Mouse (Mus musculus) intestine, embryonic 14.5 days (tissue): ENCODE data around the gene Gpc1. TPM values are rescaled to one million over a fixed set of nuclear protein-coding genes. Genes with fewer than 3 reads are reported as not detected.

ENCODE experiments used
- ATAC-seq: fragments of 200-750 bp; cut with Nextera tagmentation; replicated peaks from 2 replicates; pipeline ENCODE4 v1.8.0; 2017; ENCODE audit warnings: low read depth, moderate number of reproducible peaks, moderate TSS enrichment, moderate library complexity; ENCODE audit not compliant: low FRiP score, low TSS enrichment
- DNase-seq: peaks from one replicate; pipeline ENCODE4 v3.0.0-alpha.2; 2018; ENCODE audit warnings: low spot score
- H3K27ac ChIP-seq: fragments of 300-500 bp; sonication (generic); 2 replicates; pipeline ENCODE4 v1.5.1; 2014; ENCODE audit warnings: low read depth, mild to moderate bottlenecking, control low read depth
- H3K27me3 ChIP-seq: fragments of 300-500 bp; sonication (generic); replicated peaks from 2 replicates; pipeline ENCODE4 v1.6.1; 2014; ENCODE audit warnings: low read length, control low read depth; ENCODE audit not compliant: control insufficient read depth, insufficient read depth
- H3K36me3 ChIP-seq: fragments of 300-500 bp; sonication (generic); 2 replicates; pipeline ENCODE4 v1.6.1; 2014; ENCODE audit warnings: low read length, control low read depth; ENCODE audit not compliant: control insufficient read depth, insufficient read depth
- H3K4me1 ChIP-seq: fragments of 300-500 bp; sonication (generic); replicated peaks from 2 replicates; pipeline ENCODE4 v1.6.1; 2014; ENCODE audit warnings: low read length, control low read depth, mixed read lengths; ENCODE audit not compliant: control insufficient read depth, insufficient read depth
- H3K4me2 ChIP-seq: fragments of 300-500 bp; sonication (generic); 2 replicates; pipeline ENCODE4 v1.6.1; 2014; ENCODE audit warnings: low read length
- H3K4me3 ChIP-seq: fragments of 300-500 bp; sonication (generic); 2 replicates; pipeline ENCODE4 v1.5.1; 2014; ENCODE audit warnings: low read depth, low read length, control low read depth, mixed read lengths
- H3K9ac ChIP-seq: fragments of 300-500 bp; sonication (generic); 2 replicates; pipeline ENCODE4 v1.6.1; 2014; ENCODE audit warnings: mild to moderate bottlenecking, low read length
- H3K9me3 ChIP-seq: fragments of 300-500 bp; sonication (generic); 2 replicates; pipeline ENCODE4 v1.6.1; 2016; ENCODE audit warnings: low read length, control low read depth; ENCODE audit not compliant: control insufficient read depth
- WGBS: fragments of 180-500 bp; shearing (Covaris S2); extraction: QIAGEN DNeasy Blood & Tissue Kit; methylation state at CpG from one replicate; pipeline ENCODE4 v1.1.7; 2014; 5-methylcytosine and 5-hydroxymethylcytosine counted together
- polyA plus RNA-seq: library from polyadenylated mRNA; unstranded; fragments of >200 nt; fragmentation: Nextera tagmentation; extraction: Ambion mirVana; gene quantifications from 2 replicates; pipeline ENCODE4 v1.2.1, GENCODE M21; 2014

Gene Gpc1
- polyA plus RNA-seq, 1 experiment from 2014 or later, result 47.9 TPM

GRCm38 (mm10) chr1:92863268-92863667 is 31.8 kb downstream of the Gpc1 start:
- ATAC-seq (no peak), DNase-seq (no peak)
- Histone ChIP-seq H3K27ac (no peak overlapping the region), H3K27me3 (no peaks in the 10 kb centered on the region; the same call in 1 of the 2 replicates), H3K9me3 (no peaks in the 10 kb centered on the region), H3K9ac (no peak overlapping the region), H3K4me1 (no peaks in the 10 kb centered on the region), H3K4me2 (no peak overlapping the region), H3K4me3 (no peak overlapping the region), H3K36me3 (peaks cover 20% of the 10 kb centered on the region)
- WGBS, result 86% methylated on average over 4 of the region's 4 CpGs

GRCm38 (mm10) chr1:92866170-92866569 is 34.7 kb downstream of the Gpc1 start:
- DNase-seq (no peak), ATAC-seq (no peak)
- Histone ChIP-seq H3K4me1 (no peaks in the 10 kb centered on the region), H3K4me2 (no peak overlapping the region), H3K9me3 (no peaks in the 10 kb centered on the region), H3K36me3 (no peaks in the 10 kb centered on the region), H3K4me3 (no peak overlapping the region), H3K27me3 (no peaks in the 10 kb centered on the region; the same call in 1 of the 2 replicates), H3K27ac (no peak overlapping the region), H3K9ac (no peak overlapping the region)
- 63% methylated on average over 2 of the region's 2 CpGs for WGBS

GRCm38 (mm10) chr1:92869985-92870384 is 38.5 kb downstream of the Gpc1 start:
- Histone ChIP-seq H3K27me3 (no peaks in the 10 kb centered on the region; the same call in 1 of the 2 replicates), H3K36me3 (no peaks in the 10 kb centered on the region), H3K4me1 (no peaks in the 10 kb centered on the region), H3K4me3 (no peak overlapping the region), H3K27ac (no peak overlapping the region), H3K9ac (no peak overlapping the region), H3K9me3 (no peaks in the 10 kb centered on the region), H3K4me2 (no peak overlapping the region)
- no peak for ATAC-seq
- no peak for DNase-seq
- 83% methylated on average over 2 of the region's 2 CpGs for WGBS

GRCm38 (mm10) chr1:92872666-92873065 is 41.2 kb downstream of the Gpc1 start:
- no peaks in the 10 kb centered on the region for H3K9me3 ChIP-seq
- H3K9ac ChIP-seq, result no peak overlapping the region
- H3K27ac ChIP-seq, result no peak overlapping the region
- H3K4me2 ChIP-seq, result no peak overlapping the region
- H3K4me3 ChIP-seq, result no peak overlapping the region
- no peak for ATAC-seq
- H3K27me3 ChIP-seq, result no peaks in the 10 kb centered on the region
- no peaks in the 10 kb centered on the region for H3K4me1 ChIP-seq
- DNase-seq, result no peak
- no peaks in the 10 kb centered on the region for H3K36me3 ChIP-seq
- WGBS, result 80% methylated on average over 7 of the region's 7 CpGs

GRCm38 (mm10) chr1:92874011-92874410 is 42.6 kb downstream of the Gpc1 start:
- no peak overlapping the region for H3K27ac ChIP-seq
- ATAC-seq (no peak), DNase-seq (no peak)
- H3K9me3 ChIP-seq, result no peaks in the 10 kb centered on the region
- H3K4me3 ChIP-seq, result no peak overlapping the region
- H3K4me1 ChIP-seq, result no peaks in the 10 kb centered on the region
- no peaks in the 10 kb centered on the region for H3K36me3 ChIP-seq
- H3K9ac ChIP-seq, result no peak overlapping the region
- WGBS, result 83% methylated on average over 3 of the region's 3 CpGs
- H3K27me3 ChIP-seq, result no peaks in the 10 kb centered on the region
- H3K4me2 ChIP-seq, result no peak overlapping the region

GRCm38 (mm10) chr1:92875360-92876111 is 44.1 kb downstream of the Gpc1 start:
- Histone ChIP-seq H3K36me3 (no peaks in the 10 kb centered on the region), H3K9me3 (no peaks in the 10 kb centered on the region), H3K27ac (no peak overlapping the region), H3K4me1 (no peaks in the 10 kb centered on the region), H3K4me3 (no peak overlapping the region), H3K27me3 (no peaks in the 10 kb centered on the region), H3K9ac (no peak overlapping the region), H3K4me2 (no peak overlapping the region)
- DNase-seq (no peak), ATAC-seq (no peak)
- 77% methylated on average over 8 of the region's 8 CpGs for WGBS

GRCm38 (mm10) chr1:92877431-92877978 is 46.1 kb downstream of the Gpc1 start:
- no peaks in the 10 kb centered on the region for H3K4me1 ChIP-seq
- H3K9ac ChIP-seq, result no peak overlapping the region
- no peak overlapping the region for H3K27ac ChIP-seq
- H3K4me3 ChIP-seq, result no peak overlapping the region
- H3K4me2 ChIP-seq, result no peak overlapping the region
- no peak for ATAC-seq
- 68% methylated on average over 12 of the region's 12 CpGs for WGBS
- no peaks in the 10 kb centered on the region for H3K9me3 ChIP-seq
- H3K36me3 ChIP-seq, result no peaks in the 10 kb centered on the region
- no peaks in the 10 kb centered on the region for H3K27me3 ChIP-seq
- DNase-seq, result no peak

GRCm38 (mm10) chr1:92878066-92878741 is 46.8 kb downstream of the Gpc1 start:
- no peak overlapping the region for H3K27ac ChIP-seq

More at GRCm38 (mm10) chr1:92878066-92878741, 46.8 kb downstream of the Gpc1 start:
- 79% methylated on average over 13 of the region's 13 CpGs for WGBS
- H3K4me3 ChIP-seq, result no peak overlapping the region
- no peaks in the 10 kb centered on the region for H3K36me3 ChIP-seq
- ATAC-seq (no peak), DNase-seq (no peak)
- no peaks in the 10 kb centered on the region for H3K9me3 ChIP-seq
- no peak overlapping the region for H3K4me2 ChIP-seq
- H3K9ac ChIP-seq, result no peak overlapping the region
- no peaks in the 10 kb centered on the region for H3K4me1 ChIP-seq
- no peaks in the 10 kb centered on the region for H3K27me3 ChIP-seq
